Mouse (Mus musculus): ENCODE results near the gene Nrarp.
A peak's percentile ranks its signal among the peaks of the same experiment; 100 is the strongest.

The Nrarp gene

DNA sequence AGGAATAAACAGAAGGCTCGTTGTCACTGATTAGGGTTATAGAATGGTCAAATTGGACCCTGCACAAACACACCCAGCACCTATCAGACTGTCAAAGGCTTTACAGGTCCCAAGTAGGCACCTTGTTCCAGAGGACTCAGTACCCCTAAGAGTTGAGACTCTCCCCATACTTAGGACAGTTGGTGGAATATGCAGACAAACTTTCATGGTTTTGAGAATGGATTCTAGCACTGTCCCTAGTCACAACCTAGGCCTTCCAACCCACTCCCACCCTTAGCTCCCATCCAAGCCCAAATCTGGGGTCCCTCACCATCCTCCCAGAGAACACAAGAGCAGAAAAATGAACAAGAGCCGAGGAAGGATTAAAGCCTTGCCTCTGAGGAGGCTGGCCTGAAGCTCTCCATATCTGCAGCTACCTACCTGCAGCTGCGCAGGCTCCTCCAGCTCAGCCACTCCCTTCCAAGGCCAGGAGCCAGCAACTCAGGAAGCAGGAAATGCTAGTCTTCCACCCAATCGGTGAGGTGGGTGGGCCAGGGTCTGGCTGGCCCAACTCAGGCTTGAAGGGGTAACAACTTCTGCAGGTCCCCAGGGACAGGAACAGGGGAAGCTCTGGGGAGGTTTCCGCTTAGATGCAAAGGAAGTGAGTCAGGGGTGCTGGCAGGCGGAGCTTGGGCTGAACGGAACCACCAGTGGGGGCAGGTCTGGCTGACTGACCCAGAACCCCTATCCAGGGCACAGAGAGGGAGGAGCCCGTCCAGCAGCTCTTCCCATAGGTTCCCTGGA is 15.8 kb downstream of the Nrarp start, which contains the start of gene Tor4a:
TSS of gene Tor4a (minus strand) at position 715 of the 783 bp plus-strand sequence.
- peak; percentile 66 for DNase-seq (ENCODE audit: low spot score)

DNA sequence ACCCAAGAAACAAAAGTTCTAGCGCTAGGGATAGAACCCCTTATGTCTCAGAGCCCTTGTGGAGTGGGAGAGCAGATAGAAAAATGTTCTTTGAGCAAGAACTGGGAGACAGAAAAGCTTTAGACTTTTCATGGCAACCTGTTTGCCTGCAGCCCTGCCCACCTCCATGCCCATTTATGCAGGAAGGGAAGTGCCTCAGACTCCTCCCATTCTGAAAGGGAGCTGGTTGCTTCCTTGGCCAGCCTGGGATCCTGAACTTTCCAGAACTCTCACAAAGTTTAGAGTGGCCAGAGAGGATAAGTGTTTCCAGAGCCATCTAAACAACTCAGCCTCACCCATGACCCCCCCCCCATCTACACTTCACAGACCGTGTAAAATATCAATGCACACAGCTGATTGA is 16.6 kb downstream of the Nrarp start:
- no peak for DNase-seq (ENCODE audit: low spot score)

DNA sequence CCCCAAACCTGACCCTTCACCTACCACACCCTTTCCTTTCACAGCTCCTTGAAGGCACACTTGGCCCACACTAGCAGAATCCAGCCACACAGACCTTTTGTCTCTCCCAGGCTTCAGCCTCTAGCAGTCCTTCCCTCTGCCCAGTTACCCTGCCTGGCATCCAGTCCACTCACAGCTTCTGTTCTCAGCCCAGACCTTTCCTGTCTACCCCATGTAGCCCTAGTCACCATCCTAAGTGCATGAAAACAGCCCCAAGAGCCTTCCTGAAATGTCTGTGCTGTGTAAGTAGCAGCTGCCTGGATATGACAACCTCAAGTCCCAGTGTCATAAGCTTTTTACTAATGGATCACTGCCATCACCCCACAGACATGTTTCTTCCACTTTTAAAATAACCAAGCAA is 17.4 kb downstream of the Nrarp start:
- no peak for DNase-seq (ENCODE audit: low spot score)

DNA sequence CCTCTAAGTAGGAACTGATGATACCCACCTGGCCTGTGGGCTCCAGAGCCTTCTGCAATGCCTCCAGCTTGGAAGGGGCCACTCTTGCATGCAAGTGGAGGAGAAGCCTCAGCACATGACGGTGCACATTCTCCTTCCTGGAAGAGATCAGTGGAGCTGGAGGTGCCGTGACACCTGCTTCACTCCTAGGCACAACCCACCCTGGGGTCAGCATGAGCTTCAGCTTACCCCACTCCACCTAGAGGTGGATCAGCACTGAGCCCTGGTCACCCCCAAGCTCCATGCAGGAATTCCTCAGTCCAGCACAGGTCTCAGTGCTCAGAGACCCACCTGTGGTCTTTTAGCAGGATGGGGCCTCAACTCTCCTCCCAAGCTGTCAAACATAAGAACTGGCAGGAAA is 20.1 kb downstream of the Nrarp start:
- no peak for DNase-seq (ENCODE audit: low spot score)

DNA sequence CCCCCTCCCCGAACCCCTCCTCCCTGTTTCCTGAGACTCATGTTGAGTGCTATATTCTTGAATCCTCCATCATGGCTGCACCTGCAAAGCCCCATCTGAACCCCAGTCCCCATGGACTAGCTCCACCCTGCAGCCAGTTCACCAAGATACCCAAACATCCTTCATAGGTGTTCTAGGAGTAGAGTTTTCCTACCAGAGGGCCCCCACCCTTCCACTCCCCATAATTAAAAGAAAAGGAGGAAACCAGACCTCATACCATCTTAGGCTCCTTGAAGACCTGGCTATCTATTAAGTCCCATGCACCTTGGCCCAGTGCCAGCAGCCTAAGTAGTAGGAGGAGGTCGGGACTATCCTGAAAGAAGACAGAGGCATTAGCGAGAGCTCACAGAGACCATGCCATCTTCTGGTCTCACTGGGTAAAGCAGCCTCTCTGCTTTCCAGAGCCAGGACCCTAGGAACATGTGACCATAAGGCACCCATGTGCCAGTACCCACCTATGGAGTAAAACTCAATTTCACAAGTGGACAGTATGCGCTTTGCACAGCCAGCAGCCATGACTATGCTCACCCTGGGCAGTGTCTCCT is 23.2 kb downstream of the Nrarp start:
- DNase-seq (ENCODE audit: low spot score) = no peak

DNA sequence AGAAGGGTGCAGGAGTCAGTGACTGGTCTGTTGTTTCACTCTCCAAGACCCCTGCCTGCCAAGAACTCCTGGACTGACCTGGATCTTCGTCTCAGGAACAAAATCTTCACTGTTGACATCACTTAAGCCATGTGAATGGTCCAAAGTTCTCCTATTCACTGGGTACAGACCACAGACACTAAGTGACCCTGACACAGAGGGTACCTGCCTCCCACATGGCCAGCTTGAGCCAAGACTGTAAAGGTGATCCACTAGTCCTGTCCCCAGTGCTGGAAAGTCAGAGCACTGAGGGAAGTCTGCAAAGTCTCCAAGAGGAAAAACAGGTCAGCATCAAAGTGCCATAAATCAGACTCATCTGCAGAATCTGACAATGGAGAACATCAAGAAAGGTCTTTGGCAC is 27.0 kb downstream of the Nrarp start:
- DNase-seq (ENCODE audit: low spot score) = no peak

DNA sequence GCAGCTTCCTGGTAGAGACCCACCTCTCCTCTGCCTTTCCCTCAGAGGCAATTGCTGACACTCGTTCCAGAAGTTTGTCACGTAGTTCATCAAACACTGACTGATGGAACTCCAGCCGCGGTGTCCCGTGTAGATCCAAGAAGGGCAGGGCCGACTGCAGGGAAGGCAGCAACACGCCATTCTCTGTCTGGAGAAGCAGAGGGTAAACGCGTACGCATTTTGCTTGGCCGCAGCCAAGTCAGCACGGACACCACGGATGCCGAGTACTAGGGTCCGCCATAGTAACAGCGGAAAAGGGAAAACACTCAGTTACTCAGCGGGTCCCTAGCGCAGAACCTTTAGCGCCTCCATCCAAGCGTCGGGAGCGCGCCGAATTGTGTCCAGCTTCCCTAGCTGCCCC is 30.1 kb downstream of the Nrarp start:
- no peak for DNase-seq (ENCODE audit: low spot score)

DNA sequence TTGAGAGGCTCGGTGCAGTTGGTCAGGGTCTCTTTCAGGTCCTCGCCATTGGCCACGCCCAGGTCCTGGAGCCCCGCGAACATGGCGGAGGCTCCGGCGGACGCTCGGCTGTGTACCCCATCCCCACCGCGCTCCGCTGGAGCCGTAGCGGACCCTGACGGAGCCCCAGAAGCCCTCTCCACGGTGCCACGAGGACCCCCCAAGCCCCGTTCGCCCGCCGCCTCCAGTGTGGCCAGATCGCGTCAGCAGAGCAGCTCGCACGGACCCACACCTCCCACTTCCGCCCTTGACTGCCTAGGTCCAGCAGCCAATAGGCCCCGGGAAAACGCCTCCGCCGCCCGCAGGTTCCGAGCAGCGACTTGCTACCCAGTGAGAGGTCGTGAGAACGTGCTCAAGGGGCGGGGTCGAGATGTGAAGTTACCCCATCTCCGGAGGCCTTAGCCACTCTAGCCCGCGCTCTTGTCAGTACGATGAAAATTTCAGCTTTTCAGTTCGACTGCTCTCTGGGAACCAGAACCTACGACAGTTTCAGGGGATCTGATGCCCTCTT is 30.6 kb downstream of the Nrarp start, which contains the start of gene Nelfb:
TSS of gene Nelfb (minus strand) at position 369 of the 550 bp plus-strand sequence.
- peak; percentile 90 for DNase-seq (ENCODE audit: low spot score)

DNA sequence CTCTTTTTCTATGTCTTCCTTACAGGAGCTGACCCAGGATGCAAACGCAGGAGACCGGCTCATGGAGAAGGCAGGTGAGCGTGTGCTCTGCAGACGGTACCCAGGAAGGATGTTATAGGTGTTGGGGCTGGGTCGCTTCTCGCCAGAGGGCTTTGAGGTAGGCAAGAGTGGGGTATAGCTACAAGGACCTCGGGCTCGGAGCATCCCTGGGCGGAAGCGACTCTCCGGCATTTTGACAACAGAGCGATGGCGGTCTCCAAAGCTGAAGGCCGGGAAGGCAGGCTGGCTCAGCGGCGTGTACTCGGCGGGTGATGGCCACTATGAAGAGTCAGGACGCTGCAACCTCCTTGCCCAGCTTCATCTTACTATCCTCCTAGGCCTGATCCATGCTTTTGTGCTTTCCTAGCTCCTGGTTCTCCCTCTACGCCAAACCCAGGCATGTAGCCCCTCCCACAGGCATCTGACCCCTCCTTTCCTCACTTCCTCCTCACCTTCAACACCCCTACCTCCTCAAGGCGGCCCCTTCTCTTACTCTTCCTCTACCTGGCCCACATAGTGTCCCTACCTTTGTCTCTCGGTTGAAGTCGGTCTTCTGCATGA is 32.8 kb downstream of the Nrarp start:
- no peak for DNase-seq (ENCODE audit: low spot score)

DNA sequence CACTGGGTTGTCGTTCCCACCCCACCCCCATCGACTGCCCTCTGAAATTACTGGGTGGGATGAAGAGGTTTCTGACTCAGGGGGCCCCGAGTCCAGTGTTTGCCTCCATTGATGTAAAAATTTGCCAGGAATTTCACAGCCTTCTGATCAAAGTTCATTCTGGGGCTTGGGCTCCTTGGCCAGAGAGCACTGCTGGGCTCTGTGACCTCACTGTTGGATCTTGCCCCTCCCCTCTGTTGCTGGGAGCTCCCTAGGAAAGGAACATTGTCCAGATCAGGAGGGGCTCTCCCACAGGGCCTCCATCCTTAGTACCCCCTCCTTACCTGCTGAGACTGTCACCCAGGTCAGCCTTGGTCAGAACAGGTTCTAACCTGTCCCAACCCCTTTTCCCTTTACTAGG is 33.9 kb downstream of the Nrarp start, which contains the start of gene Stpg3:
TSS of gene Stpg3 (minus strand) at position 194 of the 400 bp plus-strand sequence.
- no peak for DNase-seq (ENCODE audit: low spot score)

DNA sequence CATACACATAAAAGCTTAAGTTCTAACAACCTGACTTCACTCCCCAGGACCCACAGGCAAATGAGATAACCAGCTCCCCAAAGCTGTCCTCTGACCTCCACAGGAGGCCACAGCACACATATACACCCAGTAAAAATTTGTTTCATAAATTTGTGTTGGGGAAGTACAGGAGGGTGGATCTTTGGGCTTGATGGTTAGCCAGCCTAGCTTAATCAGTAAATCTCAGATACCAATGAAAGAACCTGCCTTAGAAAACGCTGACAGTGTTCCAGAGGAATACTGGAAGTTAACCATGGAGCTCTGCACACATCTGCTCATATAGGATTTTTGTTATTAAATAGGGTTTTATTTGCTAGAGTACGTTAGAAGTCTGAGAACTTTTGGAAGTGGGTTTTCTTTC is 37.1 kb downstream of the Nrarp start:
- DNase-seq (ENCODE audit: low spot score) = no peak

DNA sequence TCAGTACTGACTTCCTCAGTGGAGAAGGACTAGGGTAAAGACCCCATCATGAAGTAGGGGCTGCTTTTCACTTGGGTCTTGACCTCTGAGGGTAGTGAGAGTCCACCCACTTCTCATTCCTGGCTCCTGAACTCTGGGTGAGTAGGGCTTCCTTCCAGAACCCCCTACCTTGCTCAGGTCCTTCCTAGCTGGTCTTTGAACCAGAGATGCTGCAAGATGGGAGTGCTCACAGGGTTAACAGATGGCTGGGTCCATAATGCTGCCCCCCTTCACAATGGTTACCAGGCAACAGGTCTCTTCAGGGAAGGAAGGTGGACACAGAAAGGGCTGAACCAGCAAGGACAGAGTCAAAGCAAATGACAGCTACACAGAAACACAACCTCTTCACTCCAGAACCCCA is 37.9 kb downstream of the Nrarp start, which contains the start of gene Fam166a:
TSS of gene Fam166a (plus strand) at position 301 of the 400 bp plus-strand sequence.
- DNase-seq (ENCODE audit: low spot score) = no peak

DNA sequence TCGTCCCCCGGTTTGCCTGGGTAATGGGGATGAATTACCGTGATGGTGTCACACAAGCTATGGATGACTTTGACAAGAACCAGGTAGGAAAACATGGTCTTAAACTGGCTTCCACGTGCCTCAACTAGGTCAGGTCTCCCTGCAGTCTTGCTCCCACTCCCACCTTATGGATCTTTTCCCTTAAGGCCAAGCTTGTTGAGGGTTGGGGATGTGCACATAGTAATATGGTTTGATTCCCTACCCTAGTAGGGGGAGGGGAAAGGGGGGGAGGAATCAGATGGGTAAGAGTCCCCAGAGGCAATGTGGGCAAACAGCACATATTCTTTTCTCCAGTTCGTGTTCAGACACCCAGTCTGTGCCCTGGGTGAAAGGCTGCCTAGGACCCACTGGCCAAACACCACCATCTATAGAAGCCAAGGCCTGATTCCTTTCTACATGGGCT is 40.8 kb downstream of the Nrarp start:
- no peak for DNase-seq (ENCODE audit: low spot score)

DNA sequence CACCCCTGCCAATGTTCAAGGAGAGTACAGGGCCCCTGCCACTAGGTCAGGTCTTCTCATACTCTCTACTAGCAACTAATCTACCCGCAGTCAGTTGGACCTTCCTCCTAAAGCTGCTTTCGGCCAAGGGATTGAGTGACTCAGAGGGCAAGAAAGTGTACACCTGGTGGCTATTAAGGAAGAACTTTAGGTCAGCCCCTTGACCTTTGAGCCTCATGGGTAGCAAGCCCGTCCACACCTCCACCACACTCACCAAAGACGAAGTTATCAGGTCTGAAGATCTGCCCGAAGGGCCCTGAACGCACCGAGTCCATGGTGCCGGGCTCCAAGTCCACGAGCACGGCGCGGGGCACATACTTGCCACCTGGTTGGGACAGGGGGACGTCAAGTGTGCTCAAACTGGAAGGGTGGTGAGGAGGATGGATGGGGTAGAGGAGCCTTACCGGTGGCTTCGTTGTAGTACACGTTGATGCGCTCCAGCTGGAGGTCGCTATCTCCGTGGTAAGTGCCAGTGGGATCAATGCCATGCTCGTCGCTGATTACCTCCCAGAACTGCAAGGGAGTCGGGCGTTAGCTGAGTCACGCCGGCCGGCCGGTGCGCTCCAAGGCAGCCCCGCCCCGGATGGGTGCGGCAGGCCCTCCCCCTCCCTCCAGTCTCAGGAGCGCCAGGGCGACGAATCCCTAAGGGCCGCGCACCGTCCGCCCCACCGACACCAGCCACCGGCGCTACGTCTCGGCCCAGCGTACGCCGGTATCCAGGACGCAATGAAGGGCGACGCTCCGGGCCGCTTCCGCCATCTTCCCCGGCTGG is 43.3 kb downstream of the Nrarp start:
- peak; percentile 57 for DNase-seq (ENCODE audit: low spot score)

DNA sequence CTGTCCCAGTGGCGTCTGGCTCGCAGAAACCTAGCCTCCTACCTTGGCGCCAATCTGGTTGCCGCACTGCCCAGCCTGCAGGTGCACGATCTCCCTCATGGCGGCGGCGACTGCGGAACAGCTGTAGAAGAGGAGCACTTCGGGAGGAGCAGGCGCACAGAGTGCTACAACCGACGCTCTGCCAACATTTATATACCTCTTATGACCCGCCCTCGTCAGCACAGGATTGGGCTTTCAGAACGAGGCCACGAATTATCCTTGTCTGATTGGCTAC is 43.9 kb downstream of the Nrarp start, which contains the start of gene Tubb4b:
TSS of gene Tubb4b (minus strand) at position 211 of the 274 bp plus-strand sequence.
- no peak for DNase-seq (ENCODE audit: low spot score)

DNA sequence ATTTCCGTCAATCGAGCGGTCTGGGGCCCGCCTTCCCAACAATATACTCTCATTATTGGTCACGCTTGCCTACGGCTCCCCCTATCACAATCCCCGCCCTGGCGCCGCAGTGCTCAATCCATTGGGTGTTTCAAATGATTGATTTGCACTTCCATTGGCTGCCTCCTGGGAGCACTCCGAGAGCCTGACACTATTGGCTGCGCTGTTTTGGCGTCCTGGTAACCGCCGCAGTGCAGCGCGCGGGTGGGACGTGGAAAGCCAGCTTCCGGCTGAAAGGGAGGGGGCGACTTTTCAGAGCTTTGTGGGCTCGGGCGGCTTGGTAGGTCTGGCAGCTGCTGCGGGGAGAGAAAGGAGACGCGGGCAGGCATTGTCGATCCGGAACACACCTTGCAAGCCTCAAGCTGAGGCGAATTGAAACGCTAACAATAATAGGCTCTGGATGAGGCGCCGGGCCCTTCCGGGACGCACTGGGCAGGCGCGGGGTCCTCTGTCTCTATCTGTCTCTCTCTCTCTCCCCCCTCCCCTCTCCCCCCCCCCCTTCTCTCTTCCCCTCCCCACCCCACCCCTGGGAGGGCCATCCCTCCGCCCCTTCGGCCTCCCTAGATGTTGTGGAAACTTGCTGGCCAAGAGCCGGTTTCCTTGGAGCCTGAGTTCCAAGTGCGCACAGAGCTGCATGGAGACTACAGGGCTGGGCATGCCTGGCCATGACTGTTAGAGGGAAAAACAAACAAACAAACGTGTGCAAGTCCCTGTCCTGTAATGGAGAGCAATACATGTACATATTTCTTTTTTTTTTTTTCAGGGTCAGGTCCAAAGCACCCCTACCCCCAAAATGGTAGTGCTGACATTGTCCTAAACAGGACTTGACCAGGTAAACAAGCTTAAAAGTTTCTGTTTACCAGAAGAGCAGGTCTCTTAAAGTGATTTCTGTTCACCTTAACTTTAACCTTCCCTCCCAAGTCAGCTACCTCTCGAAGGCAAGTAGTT is 44.5 kb downstream of the Nrarp start:
- DNase-seq (ENCODE audit: low spot score) = peak; percentile 92

DNA sequence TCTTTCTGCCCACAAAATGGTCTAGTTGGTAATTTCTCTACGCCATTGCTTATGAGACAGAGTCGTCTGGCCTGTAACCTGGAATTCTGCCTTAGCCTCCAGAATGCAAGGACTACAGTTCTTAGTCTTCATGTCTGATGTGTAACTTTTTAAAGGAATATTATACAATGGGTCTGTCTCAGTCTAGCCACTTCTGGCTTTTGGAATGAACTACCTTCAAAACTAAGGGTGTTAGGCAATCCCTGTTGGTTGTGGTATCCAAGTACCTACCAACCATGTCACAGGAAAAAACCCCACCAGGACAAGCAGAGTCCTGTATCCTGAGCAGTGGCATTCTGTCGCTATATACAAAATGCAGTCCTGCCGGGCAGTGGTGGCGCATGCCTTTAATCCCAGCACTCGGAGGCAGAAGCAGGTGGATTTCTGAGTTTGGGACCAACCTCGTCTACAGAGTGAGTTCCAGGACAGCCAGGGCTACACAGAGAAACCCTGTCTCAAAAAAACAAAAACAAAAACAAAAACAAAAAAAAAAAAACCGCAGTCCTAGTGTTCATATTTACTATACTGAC is 45.3 kb downstream of the Nrarp start:
- no peak for DNase-seq (ENCODE audit: low spot score)

DNA sequence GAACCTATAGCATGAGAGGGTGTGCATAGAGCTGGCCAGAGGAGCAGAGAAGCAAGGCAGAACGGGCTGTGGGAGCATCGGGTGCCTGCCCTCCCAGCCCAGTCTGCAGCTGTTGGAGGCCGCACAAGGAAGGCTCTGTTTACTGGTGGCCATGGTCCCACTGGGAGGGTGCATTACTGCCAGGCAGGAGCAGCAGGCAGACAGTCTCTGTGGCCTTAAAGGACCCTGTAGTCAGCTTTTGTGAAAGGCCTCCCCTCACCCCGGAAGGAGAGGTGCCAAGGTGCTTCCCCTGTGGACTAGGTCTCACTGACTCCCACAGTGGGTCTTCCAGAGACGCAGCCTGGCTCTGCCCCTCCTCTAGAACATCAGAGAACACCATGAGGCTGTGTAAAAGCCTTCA is 46.3 kb downstream of the Nrarp start:
- no peak for DNase-seq (ENCODE audit: low spot score)

DNA sequence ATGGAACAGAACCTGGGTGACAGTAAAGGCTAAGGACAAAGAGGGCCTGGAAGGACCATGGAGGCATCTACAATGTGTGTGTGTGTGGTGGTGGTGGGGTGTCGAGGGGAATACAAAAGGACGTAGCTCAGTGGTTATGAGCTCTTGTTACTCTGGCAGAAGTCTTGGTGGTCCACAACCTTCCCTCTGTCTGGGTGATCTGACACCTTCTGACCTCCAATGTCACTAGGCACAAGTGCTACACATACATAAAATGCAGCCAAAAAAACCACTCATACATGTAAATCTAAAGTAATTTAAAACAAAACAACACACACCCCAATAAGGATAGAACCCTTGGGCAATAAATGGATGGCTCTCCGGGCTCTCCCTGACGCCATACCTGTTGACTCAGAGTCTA is 46.8 kb downstream of the Nrarp start:
- DNase-seq (ENCODE audit: low spot score) = no peak

DNA sequence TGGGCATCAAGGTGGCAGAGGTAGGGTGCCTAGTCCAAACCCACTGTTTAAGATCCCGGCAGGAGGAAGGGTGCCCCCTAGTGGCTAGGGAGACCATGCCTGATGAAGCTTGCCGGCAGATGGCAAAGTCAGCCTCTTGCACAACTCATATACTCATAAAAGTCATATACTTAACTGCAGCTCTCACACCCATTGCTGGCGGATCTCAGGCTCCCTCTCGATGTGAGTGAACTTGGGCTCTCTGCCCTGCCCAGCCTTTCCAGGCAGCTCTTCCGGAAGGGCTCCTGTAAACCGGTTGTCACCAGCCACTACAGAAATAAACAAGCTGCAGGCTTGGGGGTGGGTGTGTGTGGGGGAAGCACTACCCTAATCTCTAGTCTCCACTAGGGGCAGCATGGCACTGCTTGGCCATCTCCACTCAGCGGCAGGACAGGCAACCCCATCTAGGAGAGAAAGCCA is 47.9 kb downstream of the Nrarp start:
- peak; percentile 79 for DNase-seq (ENCODE audit: low spot score)

All from ovary, postnatal 14 days (tissue).